Mouse (Mus musculus): ENCODE data around the gene Gm11077. TPM values are rescaled to one million over a fixed set of nuclear protein-coding genes. Genes with fewer than 3 reads are reported as not detected.

The Gm11077 gene
- polyA plus RNA-seq, 1 experiment: not detected

- Histone ChIP-seq H3K4me1 (replicated peaks; ENCODE audit: control insufficient read depth, insufficient read depth, low read length) (no peaks in the 10 kb centered on the region; the same call in 1 of the 2 replicates), H3K36me3 (ENCODE audit: control insufficient read depth, insufficient read depth, low read length) (no peaks in the 10 kb centered on the region), H3K4me3 (ENCODE audit: control insufficient read depth, insufficient read depth, low read length) (no peak overlapping the region), H3K27ac (ENCODE audit: control insufficient read depth, insufficient read depth, low read length) (no peak overlapping the region), H3K27me3 (ENCODE audit: control insufficient read depth, insufficient read depth, low read length) (no peaks in the 10 kb centered on the region)
- WGBS: 27% methylated on average over 9 of the region's 9 CpGs
- TF ChIP-seq CTCF (IDR thresholded peaks at IDR 0.05; ENCODE audit: borderline replicate concordance, control insufficient read depth, extremely low read depth, insufficient read depth, low read length, poor library complexity): no peak
- TF ChIP-seq POLR2A (IDR thresholded peaks at IDR 0.05; ENCODE audit: control insufficient read depth, extremely low read depth, insufficient read depth, low read length, poor library complexity): no peak
- DNase-seq: peak; percentile 24
Observed at GRCm38 (mm10) chr6:140766365-140766764, 37.3 kb downstream of the Gm11077 start.

GRCm38 (mm10) chr6:140767237-140767636 lies 38.2 kb downstream of the Gm11077 start:
- H3K27me3 ChIP-seq (ENCODE audit: control insufficient read depth, insufficient read depth, low read length): no peaks in the 10 kb centered on the region
- no peak for DNase-seq
- no peak overlapping the region for H3K27ac ChIP-seq (ENCODE audit: control insufficient read depth, insufficient read depth, low read length)
- H3K4me1 ChIP-seq (replicated peaks; ENCODE audit: control insufficient read depth, insufficient read depth, low read length): no peaks in the 10 kb centered on the region; the same call in 1 of the 2 replicates
- H3K36me3 ChIP-seq (ENCODE audit: control insufficient read depth, insufficient read depth, low read length): no peaks in the 10 kb centered on the region
- 30% methylated on average over 6 of the region's 6 CpGs for WGBS
- TF ChIP-seq POLR2A (IDR thresholded peaks at IDR 0.05; ENCODE audit: control insufficient read depth, extremely low read depth, insufficient read depth, low read length, poor library complexity) (no peak), CTCF (IDR thresholded peaks at IDR 0.05; ENCODE audit: borderline replicate concordance, control insufficient read depth, extremely low read depth, insufficient read depth, low read length, poor library complexity) (no peak)
- H3K4me3 ChIP-seq (ENCODE audit: control insufficient read depth, insufficient read depth, low read length): no peak overlapping the region

- no peak overlapping the region for H3K4me3 ChIP-seq (ENCODE audit: control insufficient read depth, insufficient read depth, low read length)
- H3K27ac ChIP-seq (ENCODE audit: control insufficient read depth, insufficient read depth, low read length): no peak overlapping the region
- H3K36me3 ChIP-seq (ENCODE audit: control insufficient read depth, insufficient read depth, low read length): no peaks in the 10 kb centered on the region
- WGBS: 75% methylated on average over 8 of the region's 8 CpGs
- TF ChIP-seq POLR2A (IDR thresholded peaks at IDR 0.05; ENCODE audit: control insufficient read depth, extremely low read depth, insufficient read depth, low read length, poor library complexity) (no peak), CTCF (IDR thresholded peaks at IDR 0.05; ENCODE audit: borderline replicate concordance, control insufficient read depth, extremely low read depth, insufficient read depth, low read length, poor library complexity) (no peak)
- H3K27me3 ChIP-seq (ENCODE audit: control insufficient read depth, insufficient read depth, low read length): no peaks in the 10 kb centered on the region
- H3K4me1 ChIP-seq (replicated peaks; ENCODE audit: control insufficient read depth, insufficient read depth, low read length): no peaks in the 10 kb centered on the region; the same call in 1 of the 2 replicates
- DNase-seq: no peak
Observed at GRCm38 (mm10) chr6:140768180-140768579, 39.1 kb downstream of the Gm11077 start.

- no peaks in the 10 kb centered on the region; the same call in 1 of the 2 replicates for H3K4me1 ChIP-seq (replicated peaks; ENCODE audit: control insufficient read depth, insufficient read depth, low read length)
- H3K36me3 ChIP-seq (ENCODE audit: control insufficient read depth, insufficient read depth, low read length): no peaks in the 10 kb centered on the region
- H3K4me3 ChIP-seq (ENCODE audit: control insufficient read depth, insufficient read depth, low read length): no peak overlapping the region
- DNase-seq: no peak
- TF ChIP-seq CTCF (IDR thresholded peaks at IDR 0.05; ENCODE audit: borderline replicate concordance, control insufficient read depth, extremely low read depth, insufficient read depth, low read length, poor library complexity) (no peak), POLR2A (IDR thresholded peaks at IDR 0.05; ENCODE audit: control insufficient read depth, extremely low read depth, insufficient read depth, low read length, poor library complexity) (no peak)
- H3K27ac ChIP-seq (ENCODE audit: control insufficient read depth, insufficient read depth, low read length): no peak overlapping the region
- WGBS: 93% methylated on average over 21 of the region's 21 CpGs
- H3K27me3 ChIP-seq (ENCODE audit: control insufficient read depth, insufficient read depth, low read length): no peaks in the 10 kb centered on the region
Observed at GRCm38 (mm10) chr6:140768859-140769640, 40.0 kb downstream of the Gm11077 start.

GRCm38 (mm10) chr6:140776274-140776673 lies 47.2 kb downstream of the Gm11077 start:
- Histone ChIP-seq H3K27ac (ENCODE audit: control insufficient read depth, insufficient read depth, low read length) (no peak overlapping the region), H3K27me3 (ENCODE audit: control insufficient read depth, insufficient read depth, low read length) (no peaks in the 10 kb centered on the region), H3K36me3 (ENCODE audit: control insufficient read depth, insufficient read depth, low read length) (no peaks in the 10 kb centered on the region), H3K4me1 (replicated peaks; ENCODE audit: control insufficient read depth, insufficient read depth, low read length) (no peaks in the 10 kb centered on the region), H3K4me3 (ENCODE audit: control insufficient read depth, insufficient read depth, low read length) (no peak overlapping the region)
- WGBS: 96% methylated on average over 8 of the region's 8 CpGs
- DNase-seq: no peak
- no peak for TF ChIP-seq POLR2A (IDR thresholded peaks at IDR 0.05; ENCODE audit: control insufficient read depth, extremely low read depth, insufficient read depth, low read length, poor library complexity)

GRCm38 (mm10) chr6:140782524-140782923 lies 53.4 kb downstream of the Gm11077 start:
- H3K36me3 ChIP-seq (ENCODE audit: control insufficient read depth, insufficient read depth, low read length): no peaks in the 10 kb centered on the region
- no peaks in the 10 kb centered on the region for H3K4me1 ChIP-seq (replicated peaks; ENCODE audit: control insufficient read depth, insufficient read depth, low read length)
- no peak overlapping the region for H3K4me3 ChIP-seq (ENCODE audit: control insufficient read depth, insufficient read depth, low read length)
- no peak for TF ChIP-seq CTCF (IDR thresholded peaks at IDR 0.05; ENCODE audit: borderline replicate concordance, control insufficient read depth, extremely low read depth, insufficient read depth, low read length, poor library complexity)
- WGBS: 98% methylated on average over 6 of the region's 6 CpGs
- DNase-seq: no peak
- no peak overlapping the region for H3K27ac ChIP-seq (ENCODE audit: control insufficient read depth, insufficient read depth, low read length)
- H3K27me3 ChIP-seq (ENCODE audit: control insufficient read depth, insufficient read depth, low read length): no peaks in the 10 kb centered on the region

GRCm38 (mm10) chr6:140786058-140786457 lies 57.0 kb downstream of the Gm11077 start:
- H3K36me3 ChIP-seq (ENCODE audit: control insufficient read depth, insufficient read depth, low read length): no peaks in the 10 kb centered on the region
- WGBS: 92% methylated on average over 2 of the region's 2 CpGs
- H3K4me1 ChIP-seq (replicated peaks; ENCODE audit: control insufficient read depth, insufficient read depth, low read length): no peaks in the 10 kb centered on the region
- no peak overlapping the region for H3K4me3 ChIP-seq (ENCODE audit: control insufficient read depth, insufficient read depth, low read length)
- H3K27ac ChIP-seq (ENCODE audit: control insufficient read depth, insufficient read depth, low read length): no peak overlapping the region
- TF ChIP-seq POLR2A (IDR thresholded peaks at IDR 0.05; ENCODE audit: control insufficient read depth, extremely low read depth, insufficient read depth, low read length, poor library complexity) (no peak), CTCF (IDR thresholded peaks at IDR 0.05; ENCODE audit: borderline replicate concordance, control insufficient read depth, extremely low read depth, insufficient read depth, low read length, poor library complexity) (no peak)
- no peaks in the 10 kb centered on the region for H3K27me3 ChIP-seq (ENCODE audit: control insufficient read depth, insufficient read depth, low read length)
- DNase-seq: no peak

Measured in thymus, adult 2 months (tissue).